Mouse (Mus musculus) retina, adult 2 months (tissue): Measurements from ENCODE around the gene 9430015G10Rik.

Experiments
- DNase-seq: peaks from one replicate; pipeline ENCODE4 v3.0.0-alpha.2; 2012; ENCODE audit warnings: low read depth, low spot score

The 9430015G10Rik gene

DNA sequence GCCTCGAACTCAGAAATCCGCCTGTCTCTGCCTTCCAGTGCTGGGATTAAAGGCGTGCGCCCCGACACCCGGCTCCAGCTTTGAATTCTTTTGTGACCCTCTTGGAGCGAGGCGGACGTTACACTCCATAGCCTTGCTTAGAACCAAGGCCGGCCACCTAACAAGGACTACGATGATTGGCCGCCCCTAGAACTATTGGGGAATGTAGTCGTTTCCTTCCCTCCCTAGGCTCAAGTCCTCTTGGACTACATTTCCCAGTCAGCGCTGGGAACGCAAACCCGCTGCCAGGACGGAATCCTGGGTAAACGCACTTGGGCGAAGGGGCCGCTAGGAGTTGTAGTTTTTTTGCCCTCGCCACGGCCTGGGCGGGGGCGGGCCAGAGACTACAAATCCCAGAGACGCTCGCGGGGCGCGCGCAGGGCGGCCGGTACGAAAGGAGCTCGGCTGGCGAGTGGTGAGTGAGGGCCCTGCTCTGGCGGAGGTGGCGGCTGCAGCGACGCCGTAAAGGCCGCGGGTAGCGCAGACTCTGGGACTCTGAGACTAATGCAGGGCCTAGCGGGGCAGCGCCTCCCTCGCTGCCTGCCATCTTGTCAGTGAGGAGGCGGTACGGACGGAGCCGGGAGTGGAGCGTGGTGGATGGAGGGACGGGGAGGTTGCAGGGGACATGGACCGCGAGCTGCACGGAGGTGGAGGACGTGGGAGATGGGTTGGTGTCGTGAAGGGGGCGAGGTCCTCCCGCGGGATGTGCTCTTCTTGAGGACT, at the start of gene 9430015G10Rik:
9430015G10Rik (plus strand) TSS at position 413 of the 762 bp plus-strand sequence.
- peak; percentile 97 for DNase-seq

DNA sequence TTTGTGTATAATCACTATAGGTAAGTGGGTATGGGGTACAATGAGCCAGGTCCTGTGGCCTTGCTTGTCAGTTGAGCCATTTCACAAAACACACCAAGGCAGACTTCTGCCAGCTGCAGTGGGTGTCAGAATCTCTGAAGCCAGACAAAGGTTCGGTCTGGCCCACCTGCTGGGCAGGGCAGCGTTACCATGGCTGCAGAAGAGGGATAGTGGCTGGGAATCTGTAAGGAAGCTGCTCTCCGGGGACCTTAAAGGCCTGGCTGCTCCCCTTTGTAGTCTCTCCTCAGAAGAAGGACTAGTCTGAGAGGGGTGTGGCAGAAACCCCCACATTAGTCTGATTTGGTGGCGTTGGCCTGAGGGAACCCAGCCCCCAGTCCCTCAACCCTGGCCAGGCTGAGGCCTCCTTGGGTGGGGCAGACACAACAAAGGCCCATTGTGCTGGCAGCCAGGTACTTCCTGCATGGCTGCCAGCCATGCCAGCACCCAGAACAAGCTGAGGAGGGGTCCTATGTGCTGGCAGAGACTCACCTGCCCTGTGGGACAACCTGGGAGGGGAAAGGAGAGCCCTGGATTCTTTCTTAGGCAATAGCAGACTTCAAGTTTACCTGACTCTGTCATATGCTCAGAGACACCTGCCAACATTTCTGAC, 45.8 kb upstream of the 9430015G10Rik start:
- no peak for DNase-seq

DNA sequence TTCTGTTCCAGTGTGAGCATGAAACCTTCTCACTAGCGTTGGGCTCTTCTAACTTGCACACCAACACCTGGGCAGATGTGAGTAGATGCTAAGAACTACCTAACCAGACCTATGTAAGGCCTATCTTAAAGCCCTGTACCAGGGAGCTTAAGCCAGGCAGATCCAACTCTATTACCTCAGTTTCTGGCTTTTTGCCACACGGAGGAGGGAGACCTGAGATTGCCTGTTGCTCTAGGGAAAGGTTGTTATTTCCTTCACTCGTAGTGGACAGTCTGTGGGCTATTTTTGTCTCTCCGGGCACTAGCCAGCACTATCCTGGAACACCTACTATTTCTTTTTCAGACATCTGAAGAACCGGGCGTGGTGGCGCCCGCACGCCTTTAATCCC, 45.3 kb upstream of the 9430015G10Rik start:
- DNase-seq, result no peak

DNA sequence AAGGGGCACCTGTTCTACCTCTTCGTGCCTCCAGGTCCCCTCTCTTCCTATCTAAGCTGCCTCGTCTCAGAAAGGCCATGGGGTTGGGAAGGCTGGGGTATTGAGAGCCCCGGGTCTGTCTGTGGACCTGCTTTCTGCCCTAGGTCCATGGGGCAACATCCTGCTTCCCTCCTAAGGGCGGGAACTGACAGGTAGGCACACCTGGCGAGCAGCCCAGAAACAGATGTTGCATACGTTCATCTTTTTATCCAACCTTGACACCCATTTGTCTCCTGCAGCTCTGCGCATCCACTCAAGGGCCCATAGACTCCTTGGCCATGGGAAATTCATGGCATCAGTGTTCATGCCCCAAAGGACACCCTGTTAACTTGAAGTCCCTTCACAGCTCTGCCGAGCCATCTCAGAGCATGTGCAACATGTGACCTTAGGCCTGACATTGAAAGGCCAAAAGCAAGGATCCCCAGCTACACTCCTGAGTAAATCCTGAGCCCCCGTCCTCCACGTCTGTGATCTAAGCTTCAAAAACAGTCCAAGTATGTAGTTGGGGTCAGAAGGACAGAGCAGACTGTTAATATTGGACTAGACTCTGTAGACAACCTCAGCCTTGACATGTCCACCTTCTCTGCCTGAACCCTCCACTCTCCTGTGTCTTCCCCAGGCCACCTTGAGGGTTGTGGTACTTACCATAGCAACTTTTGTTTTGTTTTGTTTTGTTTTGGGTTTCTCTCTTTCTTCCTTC, 44.5 kb upstream of the 9430015G10Rik start:
- no peak for DNase-seq

DNA sequence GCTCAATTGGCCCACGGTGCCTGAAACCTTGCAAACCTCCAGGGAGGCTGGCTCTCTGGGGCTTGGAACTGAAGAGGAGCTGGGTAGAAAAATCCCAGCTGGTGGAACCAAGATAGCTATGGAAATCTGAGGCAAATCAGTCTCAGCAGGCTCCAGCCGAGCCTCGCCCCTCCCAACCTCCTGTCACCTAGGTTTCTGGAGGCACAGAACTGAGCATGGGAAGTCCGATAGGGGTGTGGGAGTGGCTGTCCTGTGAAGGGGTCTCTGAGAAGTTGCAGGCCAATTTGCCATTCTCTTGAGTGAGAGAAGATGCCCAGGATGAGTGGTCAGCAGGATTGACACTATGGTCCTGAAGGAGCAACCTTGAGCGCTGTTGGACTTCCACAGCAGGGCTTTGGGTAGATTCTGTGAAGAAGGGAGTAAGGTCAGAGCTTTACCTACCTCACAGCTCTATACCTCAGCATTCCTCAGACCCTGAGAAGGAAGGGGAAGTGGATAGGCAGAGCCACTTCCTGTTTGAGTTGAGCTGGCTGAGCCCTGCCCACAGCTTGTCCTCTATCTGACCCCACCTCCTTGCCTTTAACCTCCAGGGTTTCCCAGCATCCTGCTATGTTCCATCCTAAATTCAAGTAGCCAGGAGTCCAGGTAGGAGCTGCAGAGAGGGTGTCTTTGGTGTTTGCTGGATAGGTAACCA, 42.4 kb upstream of the 9430015G10Rik start:
- no peak for DNase-seq

DNA sequence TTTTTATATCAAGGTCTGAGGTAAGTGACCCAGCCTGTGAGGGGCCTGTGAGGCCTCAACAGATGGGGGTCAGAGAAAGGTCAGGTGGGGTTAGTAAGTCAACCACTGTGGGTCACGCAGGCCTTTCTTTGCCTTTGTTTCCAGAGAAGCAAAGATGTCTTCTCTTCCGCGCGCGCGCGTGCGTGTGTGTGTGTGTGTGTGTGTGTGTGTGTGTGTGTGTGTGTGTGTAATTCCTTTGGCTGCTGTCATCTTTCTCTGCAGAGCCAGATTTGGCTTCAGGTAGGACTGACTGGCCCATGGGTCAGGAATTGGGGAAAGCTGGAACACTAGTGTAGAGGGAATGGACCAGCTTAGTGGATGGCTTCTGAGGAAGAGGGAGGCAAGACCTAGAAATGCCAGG, 40.1 kb upstream of the 9430015G10Rik start:
- no peak for DNase-seq

DNA sequence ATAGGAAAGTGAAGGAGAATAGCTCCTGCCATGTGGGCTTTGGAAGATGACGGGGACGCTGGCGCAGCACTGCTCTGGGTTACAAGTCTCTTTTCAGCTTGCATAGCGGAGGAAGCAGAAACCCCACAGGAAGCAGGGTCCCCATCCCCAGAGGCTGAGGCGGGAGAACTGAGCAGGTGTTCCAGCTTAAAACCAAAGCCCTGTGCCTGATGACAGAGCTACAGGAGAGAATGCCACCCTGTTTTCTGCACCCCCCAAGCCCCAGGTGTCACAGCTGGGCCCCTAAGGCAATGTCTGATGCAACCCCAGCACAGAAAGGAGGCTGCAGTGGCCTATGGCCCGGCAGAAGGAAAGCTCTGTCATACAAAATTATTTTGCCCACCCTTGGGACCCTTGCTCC, 39.5 kb upstream of the 9430015G10Rik start:
- no peak for DNase-seq

DNA sequence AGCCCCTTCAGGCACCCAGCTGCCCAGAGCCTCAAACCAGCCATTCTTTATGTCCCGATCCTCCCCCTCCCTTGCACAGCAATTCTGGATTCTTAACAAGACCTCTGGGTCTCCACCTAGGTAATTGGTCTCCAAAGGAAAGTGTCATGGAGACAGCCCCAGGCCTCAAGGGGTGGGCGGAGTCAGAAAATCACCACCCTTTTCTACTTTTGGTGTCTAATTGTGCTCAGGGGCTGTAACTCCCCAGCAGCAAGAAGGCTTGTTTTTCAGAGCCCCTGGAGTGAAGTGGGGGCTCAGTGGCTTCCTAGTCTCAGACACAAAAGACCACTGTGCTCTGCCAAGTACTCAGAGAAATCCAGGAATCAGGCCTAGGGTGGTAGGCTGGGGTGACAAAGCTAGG, 39.1 kb upstream of the 9430015G10Rik start:
- DNase-seq, result no peak

DNA sequence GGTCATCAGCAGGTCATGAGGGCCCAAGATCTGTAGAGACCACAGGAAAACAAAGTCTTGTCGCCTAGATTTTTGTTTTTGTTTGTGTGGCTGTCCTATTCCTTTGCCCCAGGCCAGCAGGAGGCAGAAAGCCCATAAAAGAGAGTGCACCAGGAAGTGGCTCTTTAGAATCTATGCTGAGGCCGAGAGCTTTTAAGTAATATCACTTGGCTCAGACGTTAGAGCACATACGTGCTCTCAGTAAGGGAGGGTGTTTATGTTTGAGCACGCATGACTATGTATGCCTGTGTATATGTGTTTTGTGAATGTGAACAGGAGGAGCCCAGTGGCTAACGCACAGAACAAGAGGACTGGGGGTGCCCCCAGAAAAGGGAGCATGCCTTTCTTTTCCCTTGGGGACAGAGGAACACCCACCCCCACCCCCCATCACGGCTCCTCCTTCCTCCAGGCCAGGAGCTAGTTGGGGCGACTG, 32.8 kb upstream of the 9430015G10Rik start:
- no peak for DNase-seq

DNA sequence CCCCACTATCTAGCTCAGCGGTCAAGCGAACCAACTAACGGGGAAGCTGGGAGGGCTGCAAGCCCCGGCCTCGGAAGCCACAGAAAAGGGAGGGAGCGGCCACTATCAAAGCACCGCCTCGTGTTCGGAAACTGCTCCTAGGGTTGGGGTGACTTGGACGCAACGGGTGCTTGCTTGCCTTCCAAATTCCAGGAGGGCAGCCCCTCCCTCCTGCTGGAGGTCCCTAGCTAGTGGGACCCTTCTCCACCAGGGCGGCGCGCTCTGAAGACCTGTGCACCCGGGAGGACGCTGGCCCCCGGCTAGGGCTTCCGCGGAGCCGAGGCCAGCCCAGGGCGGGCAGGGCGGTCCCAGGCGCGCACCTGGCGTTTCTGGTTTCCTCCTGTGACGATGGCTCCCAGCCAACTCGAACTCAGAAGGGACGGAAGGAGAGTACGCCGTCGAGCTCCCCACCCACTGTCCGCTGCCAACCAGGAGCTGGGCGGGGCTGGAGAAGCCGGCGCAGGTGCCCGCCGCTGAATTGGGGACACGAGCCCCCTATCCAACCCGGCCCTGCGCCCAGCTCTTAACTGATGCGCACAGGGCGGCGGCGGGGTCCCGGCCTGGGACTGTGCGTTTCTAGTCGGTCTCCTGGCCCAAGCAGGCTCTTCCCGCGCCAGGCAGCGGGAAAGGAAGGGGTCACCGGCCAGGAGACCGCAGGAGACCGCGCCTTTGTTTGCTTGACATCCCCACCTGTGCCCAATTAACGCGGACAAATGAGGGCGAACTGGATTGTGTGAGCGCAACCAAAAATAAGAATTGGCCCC, 32.1 kb upstream of the 9430015G10Rik start:
- no peak for DNase-seq

DNA sequence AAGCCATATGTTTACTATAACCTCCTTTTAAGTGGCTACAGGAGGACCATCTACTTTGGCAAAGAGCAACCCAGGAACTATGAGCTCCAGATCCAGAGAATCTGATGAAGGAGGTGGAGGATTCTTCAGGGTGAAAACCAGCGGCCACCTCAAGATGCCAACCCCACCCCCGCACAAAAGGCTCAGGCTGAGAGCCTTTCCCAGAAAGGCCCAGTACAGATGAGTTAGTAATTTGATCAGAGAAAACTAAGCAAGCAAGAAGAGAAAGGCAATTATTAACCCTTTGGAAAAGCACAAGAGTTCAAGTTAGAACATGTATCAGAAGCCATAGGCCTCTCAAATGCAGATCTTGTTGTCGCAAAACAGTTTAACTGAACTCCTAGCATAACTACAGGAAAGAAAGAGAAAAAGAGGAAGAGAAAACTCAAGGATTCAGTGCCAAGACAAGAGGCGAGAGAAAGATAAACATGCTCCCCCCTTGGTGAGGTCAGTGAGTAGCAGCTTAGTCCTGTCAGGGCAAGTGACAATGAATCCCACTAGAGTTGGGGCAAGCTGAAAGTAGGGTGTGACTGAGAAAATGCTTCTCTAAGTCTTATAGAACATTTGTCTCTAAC, 27.1 kb upstream of the 9430015G10Rik start:
- DNase-seq, result no peak

DNA sequence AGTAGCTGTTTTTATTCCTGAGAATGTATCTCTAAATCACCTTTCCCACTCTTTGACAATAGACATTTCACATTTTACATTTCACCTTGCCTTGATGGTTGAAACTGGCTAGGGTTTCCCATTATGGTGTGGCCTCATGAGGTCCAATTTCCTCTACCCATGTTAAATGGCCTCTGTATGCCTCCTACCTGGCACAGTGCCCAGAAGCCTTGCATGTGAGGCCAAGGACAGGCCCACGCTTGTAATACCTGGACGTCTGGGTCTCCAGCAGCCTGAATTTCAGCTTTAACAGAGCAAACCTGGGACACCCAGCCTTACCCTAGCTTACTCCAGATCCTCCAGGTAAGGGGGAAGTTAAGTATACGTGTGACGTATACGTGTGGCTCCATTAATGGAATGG, 26.4 kb upstream of the 9430015G10Rik start:
- DNase-seq, result no peak

DNA sequence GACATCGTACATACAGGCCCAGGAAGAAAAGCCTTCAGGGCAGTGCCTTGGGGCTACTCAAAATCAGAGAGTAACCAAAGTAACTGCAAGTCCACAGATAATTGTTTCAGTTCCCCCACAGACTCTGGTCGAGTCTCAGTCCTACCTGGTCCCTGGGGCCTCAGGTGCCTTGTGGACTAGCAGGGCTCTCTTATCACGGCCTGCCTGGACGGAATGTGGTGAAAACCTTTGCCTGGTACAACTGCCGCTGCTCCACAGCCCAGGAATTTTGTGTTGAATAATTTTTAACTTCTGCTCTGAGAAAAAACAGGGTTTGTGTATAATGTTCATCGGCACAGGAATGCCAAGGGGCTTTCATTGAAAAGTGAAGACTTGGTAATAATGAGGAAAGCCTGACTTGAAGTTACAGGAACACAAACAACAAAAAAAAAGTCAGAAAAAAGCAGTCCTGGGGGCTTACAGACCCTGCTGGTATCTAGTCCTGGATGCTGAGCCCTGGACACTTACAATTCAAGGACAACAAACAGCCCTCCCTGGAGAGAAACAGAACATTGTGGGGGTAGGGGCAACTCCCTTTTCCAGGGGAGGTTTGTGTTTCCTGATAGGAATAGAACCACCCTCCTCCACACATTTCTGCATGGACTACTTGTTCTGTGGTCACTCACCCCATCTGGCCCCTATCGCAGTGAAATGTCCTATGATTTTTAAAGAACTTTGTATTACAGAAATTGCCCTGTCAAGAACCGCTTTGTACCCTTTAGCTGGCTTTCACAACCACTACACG, 25.5 kb upstream of the 9430015G10Rik start:
- no peak for DNase-seq

DNA sequence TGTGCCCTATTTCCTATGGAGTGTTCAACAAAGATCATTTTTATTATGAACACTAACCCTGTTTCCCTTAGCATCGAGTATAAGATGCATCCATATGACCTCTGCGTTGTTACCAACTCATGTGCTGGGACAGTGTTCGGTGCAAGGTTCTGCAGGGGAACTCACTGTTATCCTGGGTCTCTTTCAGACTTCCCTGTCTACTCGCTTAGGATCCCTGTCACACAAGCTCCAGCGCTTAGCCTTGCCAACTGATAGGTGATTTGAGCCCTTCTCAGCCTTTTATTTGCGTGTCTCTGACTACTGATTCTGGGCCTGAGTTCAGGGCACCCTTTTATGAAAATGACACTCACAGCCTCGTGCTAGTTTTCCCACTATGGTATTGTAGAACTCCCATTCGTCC, 24.5 kb upstream of the 9430015G10Rik start:
- no peak for DNase-seq

DNA sequence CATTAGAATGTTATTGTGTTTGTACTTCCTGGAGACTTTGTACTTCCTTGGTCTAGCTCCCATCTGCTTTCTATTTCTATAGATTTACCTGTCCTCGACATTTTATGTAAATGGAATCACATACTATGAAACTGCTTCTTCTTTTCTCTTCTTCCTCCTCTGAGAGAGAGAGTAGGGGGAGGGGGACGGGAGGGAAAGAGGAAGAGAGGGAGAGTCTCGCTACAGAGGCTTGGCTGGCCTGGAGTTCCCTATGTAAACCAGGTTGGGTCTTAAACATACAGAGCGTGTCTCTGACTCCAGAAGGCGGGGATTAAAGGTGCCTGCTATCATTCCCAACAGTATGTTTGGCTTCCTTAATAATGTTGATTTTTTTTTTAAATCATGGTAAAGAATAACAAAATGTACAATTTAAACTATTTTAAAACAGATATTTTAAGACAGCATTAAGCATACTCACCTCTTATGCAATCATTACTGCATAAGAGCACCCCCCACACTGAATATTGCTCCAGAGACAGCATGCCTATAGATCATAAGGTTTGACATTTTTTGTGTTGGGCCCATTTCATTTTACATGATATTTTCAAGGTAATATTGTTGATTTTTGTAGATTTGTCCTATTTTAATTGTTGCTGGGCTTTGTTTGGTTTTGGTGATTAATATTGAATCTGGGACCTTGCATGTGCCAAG, 22.2 kb upstream of the 9430015G10Rik start:
- DNase-seq, result no peak

DNA sequence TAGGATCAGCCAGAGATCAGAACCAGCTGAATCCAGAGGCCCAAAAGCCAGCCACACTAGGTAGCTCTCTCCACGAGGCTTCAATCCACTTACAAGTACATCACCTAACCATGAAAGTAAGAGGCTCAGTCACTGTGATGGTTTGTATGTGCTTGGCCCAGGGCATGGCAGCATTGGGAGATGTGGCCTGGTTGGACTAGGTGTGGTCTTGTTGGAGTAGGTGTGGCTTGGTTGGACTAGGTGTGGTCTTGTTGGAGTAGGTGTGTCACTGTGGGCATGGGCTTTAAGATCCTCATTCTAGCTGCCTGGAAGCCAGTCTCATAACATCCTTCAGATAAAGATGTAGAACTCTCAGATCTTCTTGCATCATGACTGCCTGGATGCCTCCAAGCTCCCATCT, 18.5 kb upstream of the 9430015G10Rik start:
- DNase-seq, result no peak

DNA sequence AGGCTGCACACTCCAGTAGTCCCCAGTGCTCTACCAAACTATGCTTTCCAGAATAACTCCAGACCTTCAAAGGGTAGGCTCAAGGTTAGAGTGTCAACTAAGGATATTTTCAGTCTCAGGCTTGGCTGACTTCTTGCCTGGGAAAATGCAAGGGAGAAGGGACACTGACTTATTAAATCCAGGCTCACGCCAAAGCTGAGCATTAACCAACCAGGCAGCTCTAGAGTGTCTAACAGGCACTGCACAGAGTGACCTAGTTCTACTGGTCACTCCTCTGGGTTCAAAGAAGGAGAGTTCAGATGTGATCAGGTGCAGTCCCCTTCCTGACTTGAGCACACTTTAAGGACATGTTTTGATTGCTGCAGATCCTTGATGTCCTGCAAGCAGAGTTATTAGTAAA, 17.0 kb upstream of the 9430015G10Rik start:
- no peak for DNase-seq

DNA sequence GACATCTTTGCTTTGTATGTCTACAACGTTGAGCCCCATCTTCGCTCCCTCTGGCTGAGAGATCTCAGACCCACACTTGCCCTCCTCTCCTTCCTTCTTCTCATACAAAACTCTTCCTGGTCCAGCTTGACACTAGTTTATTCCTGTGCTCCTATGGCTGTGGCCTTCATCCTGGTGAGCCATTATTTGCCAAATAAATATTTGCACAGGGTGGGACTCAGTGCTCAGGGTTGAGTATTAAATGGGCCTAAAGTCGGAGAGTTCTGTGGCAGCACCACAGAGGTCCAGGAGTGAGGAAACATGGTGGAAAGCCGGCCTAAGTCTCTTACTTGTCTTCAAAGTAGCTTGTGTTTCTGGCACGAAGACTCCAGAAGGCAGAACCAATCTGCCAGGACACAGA, 16.0 kb upstream of the 9430015G10Rik start:
- no peak for DNase-seq

DNA sequence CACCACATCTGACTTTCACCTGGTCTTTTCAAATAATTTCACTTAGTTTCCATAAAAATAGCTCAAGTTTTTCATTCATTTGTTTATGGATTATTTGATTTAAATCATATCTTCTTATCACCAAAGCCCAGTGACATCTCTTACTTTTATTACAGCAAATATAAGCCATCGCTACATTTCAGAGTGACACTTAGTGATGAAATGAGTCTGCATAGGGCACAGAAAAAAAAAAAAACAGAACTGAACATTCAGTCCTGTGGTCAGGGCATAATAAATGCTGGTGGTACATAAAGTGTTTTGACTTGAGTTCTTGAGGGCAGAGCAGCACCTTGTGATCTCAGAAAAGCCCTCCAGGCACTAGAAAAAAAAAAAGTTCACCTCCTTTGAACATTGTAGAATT, 13.6 kb upstream of the 9430015G10Rik start:
- DNase-seq, result no peak
